Mouse (Mus musculus): Measurements from ENCODE around the gene C030005K15Rik. TPM values are rescaled to one million over a fixed set of nuclear protein-coding genes. Genes with fewer than 3 reads are reported as not detected.

The C030005K15Rik gene
- total and polyA plus RNA-seq, 2 experiments from 2014 or later: not detected

DNA sequence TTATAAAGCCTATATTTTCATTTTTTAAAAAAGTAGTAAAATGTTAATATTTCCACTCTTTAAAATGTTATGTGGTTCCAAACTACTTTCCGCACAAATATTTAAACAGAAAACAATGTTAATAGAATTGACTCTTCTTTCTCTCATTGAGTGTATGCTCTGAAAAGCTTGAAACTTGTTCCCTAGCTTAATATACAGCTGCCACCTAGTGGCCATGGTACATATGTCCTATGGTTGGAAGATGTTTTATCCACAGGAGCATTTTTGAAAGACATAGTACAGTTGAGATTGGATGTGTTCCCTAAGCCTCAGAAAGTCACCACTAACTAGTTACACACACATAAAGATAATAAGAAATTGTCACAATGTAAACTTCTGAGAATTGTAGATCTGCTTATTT lies 22.0 kb downstream of the C030005K15Rik start:
- H3K4me2 ChIP-seq (ENCODE audit: low read depth, low read length): no peak overlapping the region
- TF ChIP-seq CTCF (IDR thresholded peaks at IDR 0.05; ENCODE audit: low read depth): peak; percentile 72
- TF ChIP-seq EP300 (IDR thresholded peaks at IDR 0.05; ENCODE audit: low read depth): no peak
- H3K27me3 ChIP-seq (ENCODE audit: control insufficient read depth, insufficient read depth, low read length): no peaks in the 10 kb centered on the region
- H3K4me1 ChIP-seq (ENCODE audit: control insufficient read depth, insufficient read depth): no peaks in the 10 kb centered on the region
- 29% methylated on average over 1 of the region's 1 CpGs for WGBS
- no peaks in the 10 kb centered on the region for H3K36me3 ChIP-seq (replicated peaks; ENCODE audit: control insufficient read depth, insufficient read depth, low read length)
- no peak overlapping the region for H3K4me3 ChIP-seq (ENCODE audit: low read depth, low read length)
- peak; percentile 44 for DNase-seq (ENCODE audit: low spot score)
- no peak for ATAC-seq (ENCODE audit: insufficient read depth, low read depth)
- no peak overlapping the region for H3K27ac ChIP-seq (ENCODE audit: low read depth)
- H3K9me3 ChIP-seq (replicated peaks; ENCODE audit: control insufficient read depth, low read length): no peaks in the 10 kb centered on the region
- no peak overlapping the region for H3K9ac ChIP-seq (replicated peaks; ENCODE audit: low read depth, low read length)

GRCm38 (mm10) chr10:97702321-97702720 lies 24.2 kb downstream of the C030005K15Rik start:
- Histone ChIP-seq H3K27ac (ENCODE audit: low read depth) (no peak overlapping the region), H3K9me3 (replicated peaks; ENCODE audit: control insufficient read depth, low read length) (no peaks in the 10 kb centered on the region), H3K4me3 (ENCODE audit: low read depth, low read length) (no peak overlapping the region), H3K36me3 (replicated peaks; ENCODE audit: control insufficient read depth, insufficient read depth, low read length) (no peaks in the 10 kb centered on the region), H3K4me2 (ENCODE audit: low read depth, low read length) (no peak overlapping the region), H3K4me1 (ENCODE audit: control insufficient read depth, insufficient read depth) (no peaks in the 10 kb centered on the region), H3K9ac (replicated peaks; ENCODE audit: low read depth, low read length) (no peak overlapping the region), H3K27me3 (ENCODE audit: control insufficient read depth, insufficient read depth, low read length) (no peaks in the 10 kb centered on the region)
- DNase-seq (ENCODE audit: low spot score) (no peak), ATAC-seq (ENCODE audit: insufficient read depth, low read depth) (no peak)
- TF ChIP-seq EP300 (IDR thresholded peaks at IDR 0.05; ENCODE audit: low read depth) (no peak), CTCF (IDR thresholded peaks at IDR 0.05; ENCODE audit: low read depth) (no peak)

- DNase-seq (ENCODE audit: low spot score) (no peak), ATAC-seq (ENCODE audit: insufficient read depth, low read depth) (no peak)
- Histone ChIP-seq H3K4me2 (ENCODE audit: low read depth, low read length) (no peak overlapping the region), H3K4me1 (ENCODE audit: control insufficient read depth, insufficient read depth) (no peaks in the 10 kb centered on the region), H3K36me3 (replicated peaks; ENCODE audit: control insufficient read depth, insufficient read depth, low read length) (no peaks in the 10 kb centered on the region), H3K9me3 (replicated peaks; ENCODE audit: control insufficient read depth, low read length) (no peaks in the 10 kb centered on the region), H3K4me3 (ENCODE audit: low read depth, low read length) (no peak overlapping the region), H3K9ac (replicated peaks; ENCODE audit: low read depth, low read length) (no peak overlapping the region), H3K27me3 (ENCODE audit: control insufficient read depth, insufficient read depth, low read length) (no peaks in the 10 kb centered on the region), H3K27ac (ENCODE audit: low read depth) (no peak overlapping the region)
- TF ChIP-seq CTCF (IDR thresholded peaks at IDR 0.05; ENCODE audit: low read depth): no peak
- TF ChIP-seq EP300 (IDR thresholded peaks at IDR 0.05; ENCODE audit: low read depth): no peak
- 88% methylated on average over 37 of the region's 37 CpGs for whole genome bisulfite sequencing
Measured at GRCm38 (mm10) chr10:97693398-97694135, 33.0 kb downstream of the C030005K15Rik start.

- H3K4me2 ChIP-seq (ENCODE audit: low read depth, low read length): no peak within 1 kb of the TSS
- WGBS: 71% methylated on average over 19 of the region's 20 CpGs
Measured at GRCm38 (mm10) chr10:97692913-97693312, 33.6 kb downstream of the C030005K15Rik start, which contains the start of gene Ccer1. Gene Ccer1 (plus strand): TSS chr10:97693059.

DNA sequence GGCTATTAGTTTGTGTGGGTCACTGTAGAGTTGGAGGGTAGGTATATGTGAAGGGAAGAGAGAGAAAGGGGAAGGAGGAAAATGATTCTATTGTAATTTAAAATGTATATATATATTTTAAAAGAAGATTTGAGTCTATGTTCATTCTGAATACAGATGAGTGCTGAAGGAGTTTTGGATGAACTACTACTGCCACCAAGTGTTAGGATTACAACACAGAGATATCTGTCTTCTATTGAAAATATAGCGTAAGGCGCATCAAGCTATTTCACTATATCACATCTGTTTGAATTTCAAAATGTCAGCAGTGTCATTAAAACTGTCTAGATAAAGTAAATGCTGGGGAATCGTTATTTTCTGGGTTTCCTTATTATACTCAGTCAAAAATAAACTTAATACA lies 37.1 kb downstream of the C030005K15Rik start:
- no peak for ATAC-seq (ENCODE audit: insufficient read depth, low read depth)
- no peaks in the 10 kb centered on the region for H3K9me3 ChIP-seq (replicated peaks; ENCODE audit: control insufficient read depth, low read length)
- H3K9ac ChIP-seq (replicated peaks; ENCODE audit: low read depth, low read length): no peak overlapping the region
- no peak overlapping the region for H3K4me2 ChIP-seq (ENCODE audit: low read depth, low read length)
- H3K4me1 ChIP-seq (ENCODE audit: control insufficient read depth, insufficient read depth): no peaks in the 10 kb centered on the region
- peak; percentile 23 for DNase-seq (ENCODE audit: low spot score)
- TF ChIP-seq EP300 (IDR thresholded peaks at IDR 0.05; ENCODE audit: low read depth): no peak
- TF ChIP-seq CTCF (IDR thresholded peaks at IDR 0.05; ENCODE audit: low read depth): peak; percentile 44
- H3K4me3 ChIP-seq (ENCODE audit: low read depth, low read length): no peak overlapping the region
- no peak overlapping the region for H3K27ac ChIP-seq (ENCODE audit: low read depth)
- H3K36me3 ChIP-seq (replicated peaks; ENCODE audit: control insufficient read depth, insufficient read depth, low read length): no peaks in the 10 kb centered on the region
- H3K27me3 ChIP-seq (ENCODE audit: control insufficient read depth, insufficient read depth, low read length): no peaks in the 10 kb centered on the region
- WGBS: 60% methylated on average over 3 of the region's 3 CpGs

More at GRCm38 (mm10) chr10:97692913-97693312, 33.6 kb downstream of the C030005K15Rik start, which contains the start of gene Ccer1:
- no peaks in the 10 kb centered on the region for H3K36me3 ChIP-seq (replicated peaks; ENCODE audit: control insufficient read depth, insufficient read depth, low read length)
- no peak within 1 kb of the TSS for H3K27ac ChIP-seq (ENCODE audit: low read depth)
- ATAC-seq (ENCODE audit: insufficient read depth, low read depth) (peak; percentile 49; the same call in 1 of the 2 replicates), DNase-seq (ENCODE audit: low spot score) (no peak)
- no peak within 1 kb of the TSS for H3K9ac ChIP-seq (replicated peaks; ENCODE audit: low read depth, low read length)
- H3K27me3 ChIP-seq (ENCODE audit: control insufficient read depth, insufficient read depth, low read length): no peaks in the 10 kb centered on the region
- no peaks in the 10 kb centered on the region for H3K9me3 ChIP-seq (replicated peaks; ENCODE audit: control insufficient read depth, low read length)
- no peak within 1 kb of the TSS for H3K4me3 ChIP-seq (ENCODE audit: low read depth, low read length)
- TF ChIP-seq CTCF (IDR thresholded peaks at IDR 0.05; ENCODE audit: low read depth) (no peak), EP300 (IDR thresholded peaks at IDR 0.05; ENCODE audit: low read depth) (no peak)
- no peaks in the 10 kb centered on the region for H3K4me1 ChIP-seq (ENCODE audit: control insufficient read depth, insufficient read depth)

DNA sequence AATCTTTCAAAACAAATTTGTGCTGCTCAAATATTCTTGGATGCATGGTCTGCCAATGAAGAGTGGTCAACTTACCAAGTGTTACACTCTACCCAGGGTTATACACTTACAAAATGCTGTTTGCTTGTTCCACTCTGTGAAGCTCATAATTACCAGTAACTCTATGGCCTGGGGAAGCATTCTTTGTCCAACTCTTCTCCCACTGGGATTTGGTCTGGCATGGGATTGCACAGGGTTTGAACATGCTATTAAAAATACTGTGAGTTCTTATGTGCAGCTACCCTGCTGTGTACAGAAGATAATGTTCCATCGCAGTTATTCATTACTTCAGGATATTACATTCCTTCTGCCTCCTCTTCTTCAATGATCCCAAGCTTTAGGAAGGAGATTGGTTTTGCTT lies 39.4 kb downstream of the C030005K15Rik start:
- Histone ChIP-seq H3K4me3 (ENCODE audit: low read depth, low read length) (no peak overlapping the region), H3K4me2 (ENCODE audit: low read depth, low read length) (no peak overlapping the region), H3K4me1 (ENCODE audit: control insufficient read depth, insufficient read depth) (no peaks in the 10 kb centered on the region), H3K27ac (ENCODE audit: low read depth) (no peak overlapping the region), H3K9me3 (replicated peaks; ENCODE audit: control insufficient read depth, low read length) (no peaks in the 10 kb centered on the region), H3K27me3 (ENCODE audit: control insufficient read depth, insufficient read depth, low read length) (no peaks in the 10 kb centered on the region), H3K36me3 (replicated peaks; ENCODE audit: control insufficient read depth, insufficient read depth, low read length) (no peaks in the 10 kb centered on the region), H3K9ac (replicated peaks; ENCODE audit: low read depth, low read length) (no peak overlapping the region)
- 64% methylated on average over 1 of the region's 1 CpGs for WGBS
- TF ChIP-seq CTCF (IDR thresholded peaks at IDR 0.05; ENCODE audit: low read depth): no peak
- no peak for TF ChIP-seq EP300 (IDR thresholded peaks at IDR 0.05; ENCODE audit: low read depth)
- ATAC-seq (ENCODE audit: insufficient read depth, low read depth) (no peak), DNase-seq (ENCODE audit: low spot score) (no peak)

Data from heart, postnatal 0 days (tissue).